Mouse (Mus musculus) myocyte (in vitro differentiated cells): Measurements from ENCODE around the gene Cog8.

ENCODE experiments used
- E2F4 ChIP-seq: IDR thresholded peaks from one replicate; pipeline ENCODE4 v1.6.1; 2011; ENCODE audit warnings: mild to moderate bottlenecking, control low read depth, moderate library complexity; ENCODE audit not compliant: insufficient read depth
- MAX ChIP-seq: IDR thresholded peaks from one replicate; pipeline ENCODE4 v1.6.1; 2011; ENCODE audit warnings: low read depth, mild to moderate bottlenecking, control low read depth
- POLR2A ChIP-seq: IDR thresholded peaks from one replicate; pipeline ENCODE4 v1.6.1; 2011; ENCODE audit warnings: low read depth, mild to moderate bottlenecking, control low read depth, moderate library complexity; ENCODE audit not compliant: insufficient read length
- TCF12 ChIP-seq: IDR thresholded peaks from one replicate; pipeline ENCODE4 v1.6.1; 2011; ENCODE audit warnings: mild to moderate bottlenecking, control low read depth; ENCODE audit not compliant: poor library complexity, insufficient read depth, severe bottlenecking
- TCF3 ChIP-seq: IDR thresholded peaks from one replicate; pipeline ENCODE4 v1.6.1; 2011; ENCODE audit warnings: low read depth, control low read depth; ENCODE audit not compliant: insufficient read length
- USF1 ChIP-seq: IDR thresholded peaks from one replicate; pipeline ENCODE4 v1.6.1; 2011; ENCODE audit warnings: low read depth, mild to moderate bottlenecking, control low read depth, moderate library complexity

DNA sequence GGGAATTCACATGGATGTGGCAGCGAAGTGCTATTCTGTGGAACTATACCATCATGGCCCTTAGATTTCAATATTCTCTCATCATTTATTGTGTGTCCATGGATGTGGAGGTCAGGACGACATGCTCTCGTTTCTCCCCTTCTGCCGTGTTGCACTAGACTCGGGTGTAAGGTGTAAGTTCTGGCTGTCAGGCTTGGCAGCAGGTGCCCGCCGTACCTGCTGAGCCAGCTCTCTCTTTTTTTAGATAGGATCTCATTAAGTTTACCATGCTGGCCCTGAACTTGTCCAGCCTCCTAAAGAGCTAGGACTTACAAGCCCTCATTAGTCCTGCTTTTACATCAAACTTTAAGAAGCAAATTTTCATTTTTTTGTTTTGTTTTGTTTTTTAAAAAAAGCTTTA, 34.0 kb upstream of the Cog8 start:
- TF ChIP-seq TCF12 (no peak), USF1 (no peak), POLR2A (no peak), E2F4 (no peak), TCF3 (no peak), MAX (no peak)
